Mouse (Mus musculus): Measurements from ENCODE around the gene Slc51a.

- TF ChIP-seq EP300 (IDR thresholded peaks at IDR 0.05; ENCODE audit: insufficient read depth, low read depth, low read length) (no peak), CTCF (IDR thresholded peaks at IDR 0.05; ENCODE audit: low read depth, low read length) (no peak), POLR2A (IDR thresholded peaks at IDR 0.05; ENCODE audit: insufficient read depth, low read length) (no peak)
These were observed 51.0 kb downstream of the Slc51a start for GRCm38 (mm10) chr16:32436657-32437056.

Measured in ES-Bruce4 (cell line).